Mouse (Mus musculus) C2C12 (cell line): Measurements from ENCODE around the gene Gm38100. TPM values are rescaled to one million over a fixed set of nuclear protein-coding genes. Genes with fewer than 3 reads are reported as not detected.

ENCODE experiments used
- H3K27me3 ChIP-seq: one replicate; pipeline ENCODE4 v1.6.1; 2011; ENCODE audit not compliant: control insufficient read depth, insufficient read depth, insufficient read length
- H3K36me3 ChIP-seq: one replicate; pipeline ENCODE4 v1.6.1; 2011; ENCODE audit not compliant: control insufficient read depth, insufficient read depth
- H3K4me3 ChIP-seq: one replicate; pipeline ENCODE4 v1.5.1; 2011; ENCODE audit warnings: mild to moderate bottlenecking, control low read depth; ENCODE audit not compliant: poor library complexity, insufficient read depth, severe bottlenecking
- H3K79me2 ChIP-seq: one replicate; pipeline ENCODE4 v1.6.1; 2011; ENCODE audit not compliant: control insufficient read depth, insufficient read depth
- H3K79me3 ChIP-seq: one replicate; pipeline ENCODE4 v1.6.1; 2011; ENCODE audit warnings: low read depth, control low read depth
- H3ac ChIP-seq: one replicate; pipeline ENCODE3; 2011; ENCODE audit warnings: low read depth; ENCODE audit not compliant: control insufficient read depth, insufficient read length
- CEBPB ChIP-seq: IDR thresholded peaks from one replicate; pipeline ENCODE4 v1.6.1; 2011; ENCODE audit warnings: low read depth, mild to moderate bottlenecking, control low read depth, moderate library complexity
- CTCF ChIP-seq: IDR thresholded peaks from one replicate; pipeline ENCODE4 v1.5.1; 2011; ENCODE audit not compliant: control insufficient read depth, insufficient read depth, insufficient read length
- FOSL1 ChIP-seq: IDR thresholded peaks from one replicate; pipeline ENCODE4 v1.8.0; 2011; ENCODE audit warnings: mild to moderate bottlenecking, low read length; ENCODE audit not compliant: poor library complexity, insufficient read depth, severe bottlenecking
- MAX ChIP-seq: IDR thresholded peaks from one replicate; pipeline ENCODE4 v1.6.1; 2011; ENCODE audit warnings: mild to moderate bottlenecking, control low read depth
- MYOD1 ChIP-seq: IDR thresholded peaks from one replicate; pipeline ENCODE4 v1.6.1; 2011; ENCODE audit warnings: low read depth; ENCODE audit not compliant: control insufficient read depth, insufficient read length
- MYOG ChIP-seq: IDR thresholded peaks from one replicate; pipeline ENCODE4 v1.6.1; 2011; ENCODE audit not compliant: control insufficient read depth, insufficient read length; ENCODE audit errors: extremely low read depth
- USF1 ChIP-seq: IDR thresholded peaks from one replicate; pipeline ENCODE4 v1.6.1; 2011; ENCODE audit warnings: low read depth, mild to moderate bottlenecking, control low read depth, moderate library complexity
- polyA plus RNA-seq: library from polyadenylated mRNA; unstranded; fragments of >200 nt; fragmentation: generic; extraction: Trizol; gene quantifications from one replicate; pipeline ENCODE4 v1.2.1, GENCODE M21; 2012; ENCODE audit warnings: missing spikeins

Gm38100 gene
- polyA plus RNA-seq, 1 experiment, result not detected

DNA sequence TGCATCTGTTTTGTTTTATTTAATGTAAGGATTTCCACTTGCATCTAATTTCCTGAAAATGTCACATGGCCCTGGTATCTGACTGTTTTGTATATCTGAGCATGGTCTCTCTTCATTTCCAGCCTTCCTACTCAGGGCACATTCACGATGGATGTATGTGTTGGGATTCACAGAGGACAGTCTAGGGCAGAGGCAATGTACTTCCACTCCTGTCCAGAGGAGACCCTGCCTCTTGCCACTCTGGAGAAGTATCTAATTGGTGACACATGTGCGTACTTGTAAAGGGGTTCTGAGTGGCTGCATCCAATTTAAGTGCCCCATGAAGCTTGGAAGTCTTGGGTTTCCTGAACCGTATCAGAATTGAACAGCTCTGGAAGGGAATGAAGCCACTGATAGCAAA lies 30.3 kb downstream of the Gm38100 start:
- TF ChIP-seq FOSL1 (no peak), MYOG (no peak), MYOD1 (no peak), USF1 (no peak), CTCF (no peak), CEBPB (no peak), MAX (no peak)
- Histone ChIP-seq H3ac (no peak overlapping the region), H3K79me3 (no peaks in the 10 kb centered on the region), H3K36me3 (no peaks in the 10 kb centered on the region), H3K4me3 (no peak overlapping the region), H3K79me2 (no peaks in the 10 kb centered on the region), H3K27me3 (no peaks in the 10 kb centered on the region)

DNA sequence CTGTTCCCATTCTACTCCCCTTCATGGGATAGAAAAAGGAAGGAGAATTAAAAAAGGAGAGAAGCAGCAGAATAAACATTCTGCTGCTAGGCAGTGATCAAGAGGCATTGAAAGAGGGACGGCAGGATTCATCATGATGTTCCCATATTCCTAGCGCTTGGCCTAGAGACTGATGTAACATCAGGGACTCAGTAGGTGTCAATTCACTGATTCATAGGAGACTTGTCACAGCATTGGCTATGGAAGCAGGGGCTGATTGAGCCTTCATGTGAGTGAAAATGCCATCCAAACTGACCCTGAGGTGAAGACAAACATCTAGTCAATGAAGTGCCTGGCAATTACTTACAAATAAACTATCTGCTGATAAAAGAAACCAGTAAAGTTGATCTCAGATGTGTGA lies 30.7 kb downstream of the Gm38100 start:
- Histone ChIP-seq H3K36me3 (no peaks in the 10 kb centered on the region), H3K27me3 (no peaks in the 10 kb centered on the region), H3K79me2 (no peaks in the 10 kb centered on the region), H3K79me3 (no peaks in the 10 kb centered on the region), H3K4me3 (no peak overlapping the region), H3ac (no peak overlapping the region)
- TF ChIP-seq CEBPB, result no peak
- no peak for TF ChIP-seq CTCF
- no peak for TF ChIP-seq MYOG
- no peak for TF ChIP-seq MYOD1
- no peak for TF ChIP-seq USF1
- TF ChIP-seq MAX, result no peak
- TF ChIP-seq FOSL1, result no peak

DNA sequence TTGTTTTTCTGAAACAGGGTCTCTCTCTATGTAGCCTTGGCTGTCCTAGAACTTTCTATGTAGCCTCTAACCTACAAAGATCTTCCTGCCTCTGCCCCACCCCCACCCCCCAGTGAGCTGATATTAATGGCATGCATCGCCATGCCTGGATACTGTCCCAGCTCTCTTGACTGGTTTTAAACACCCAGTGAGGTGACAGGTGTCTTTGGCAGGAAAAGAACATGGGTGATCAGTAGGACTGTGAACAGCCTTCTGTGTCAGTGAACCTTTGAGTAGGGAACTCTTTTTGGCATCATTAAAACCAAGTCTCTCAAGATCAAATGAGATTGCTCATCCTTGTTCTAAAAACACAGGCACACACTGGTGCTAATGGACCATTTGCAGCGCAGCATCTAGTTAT lies 41.7 kb downstream of the Gm38100 start:
- Histone ChIP-seq H3K79me3 (no peaks in the 10 kb centered on the region), H3ac (no peak overlapping the region), H3K4me3 (no peak overlapping the region), H3K27me3 (no peaks in the 10 kb centered on the region), H3K36me3 (no peaks in the 10 kb centered on the region), H3K79me2 (no peaks in the 10 kb centered on the region)
- TF ChIP-seq CTCF, result no peak
- TF ChIP-seq FOSL1, result no peak
- no peak for TF ChIP-seq MAX

DNA sequence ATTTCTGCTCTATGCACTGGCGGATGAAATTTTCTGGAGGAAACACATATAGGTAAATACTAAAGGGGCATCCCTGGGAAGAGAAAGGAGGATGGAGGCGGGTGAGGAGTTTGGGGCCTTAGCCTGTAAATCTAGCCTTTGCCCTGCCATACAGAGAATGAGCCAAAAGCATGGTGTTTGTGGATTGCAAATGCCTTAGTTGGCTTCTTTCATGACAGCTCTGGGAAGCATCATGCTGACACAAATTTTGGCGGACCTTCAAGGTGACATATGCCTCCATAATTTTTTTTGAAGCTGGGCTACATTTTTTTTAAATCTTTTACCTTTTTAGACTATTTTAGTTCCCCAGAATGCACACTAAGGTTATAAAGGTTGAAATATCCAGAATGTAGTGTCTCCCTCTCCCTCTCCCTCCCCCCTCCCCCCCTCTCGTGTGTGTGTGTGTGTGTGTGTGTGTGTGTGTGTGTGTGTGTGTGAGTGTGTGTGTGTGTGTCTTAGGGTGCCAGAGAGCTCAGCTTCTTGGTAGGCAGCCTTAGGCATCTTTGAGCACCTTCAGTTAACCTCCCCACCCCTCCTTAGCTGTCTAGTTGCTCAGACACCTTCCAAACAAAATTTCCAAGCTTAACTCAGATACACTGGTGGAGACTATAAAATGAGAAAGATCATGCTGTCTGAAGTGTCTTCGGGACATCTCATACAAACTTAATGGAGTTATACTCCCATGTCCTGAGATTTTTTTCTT lies 47.0 kb downstream of the Gm38100 start:
- Histone ChIP-seq H3K4me3 (no peak overlapping the region), H3K79me3 (no peaks in the 10 kb centered on the region), H3ac (no peak overlapping the region), H3K36me3 (no peaks in the 10 kb centered on the region), H3K79me2 (no peaks in the 10 kb centered on the region), H3K27me3 (no peaks in the 10 kb centered on the region)
- TF ChIP-seq FOSL1 (no peak), MAX (no peak), CTCF (no peak), MYOD1 (no peak), MYOG (no peak), USF1 (no peak), CEBPB (no peak)

DNA sequence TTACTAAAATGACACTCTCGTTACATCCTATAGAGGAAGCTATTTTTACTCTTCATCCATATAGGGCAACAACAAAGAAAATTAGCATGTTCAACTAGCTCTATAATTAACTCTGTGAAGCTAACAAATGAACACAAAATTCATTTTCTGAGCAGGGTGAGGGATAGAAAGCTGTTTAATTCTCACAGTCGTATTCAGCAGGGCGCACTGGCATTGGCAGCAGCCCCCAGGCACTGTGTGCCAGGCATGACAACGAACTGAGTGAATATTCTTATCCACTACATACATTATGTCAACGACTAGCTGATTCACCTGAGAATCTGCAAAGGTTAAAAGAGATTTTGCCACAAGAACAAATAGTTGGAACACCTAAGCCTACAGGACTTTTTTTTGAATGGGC lies 50.6 kb downstream of the Gm38100 start:
- H3K4me3 ChIP-seq, result no peak overlapping the region
- no peak overlapping the region for H3ac ChIP-seq
- H3K27me3 ChIP-seq, result no peaks in the 10 kb centered on the region
- no peaks in the 10 kb centered on the region for H3K36me3 ChIP-seq
- no peaks in the 10 kb centered on the region for H3K79me3 ChIP-seq
- TF ChIP-seq MYOG, result no peak
- no peak for TF ChIP-seq CTCF
- TF ChIP-seq FOSL1, result no peak
- TF ChIP-seq MYOD1, result no peak
- no peak for TF ChIP-seq USF1
- no peak for TF ChIP-seq MAX
- no peak for TF ChIP-seq CEBPB
- no peaks in the 10 kb centered on the region for H3K79me2 ChIP-seq

Other genes with a start within 250 kb of the Gm38100 start
- 3.1 TPM for gene Opn3, start 227.6 kb upstream of the Gm38100 start, polyA plus RNA-seq
- 1.2 TPM for gene Chml, start 227.4 kb upstream of the Gm38100 start, polyA plus RNA-seq
- not detected for gene Wdr64, start 221.7 kb upstream of the Gm38100 start, polyA plus RNA-seq
- gene Exo1, start 39.7 kb upstream of the Gm38100 start, polyA plus RNA-seq, result 19.5 TPM
- 0.11 TPM for gene Rbm8a2, start 58.8 kb downstream of the Gm38100 start, polyA plus RNA-seq